10 mouse cellular contexts compared by ENCODE assay signal in genomic region chr5:36374221-36375050, GRCm38 (mm10). TPM values are rescaled to one million over a fixed set of nuclear protein-coding genes. Genes with fewer than 3 reads are reported as not detected.
DNase-seq lines count a peak whose midpoint lies in the region; ATAC-seq and TF ChIP-seq lines count a peak whose summit lies in the region.
"Had no signal": no experiment of that assay in that cellular context is flagged by ENCODE, and none has a peak within 500 bp of the region (broad histone marks: within the 10 kb centered on the region; RNA-seq: fewer than 3 reads in every experiment).

No protein-coding gene starts in this region.

- ATAC-seq in inflammation-experienced regulatory T-cells, adult 6 months = peak; percentile 52
- no peak for ATAC-seq in midbrain, embryonic 14.5 days (ENCODE audit: low FRiP score, low TSS enrichment)
- ATAC-seq: forebrain, embryonic 15.5 days had no signal

- no peak overlapping the region for H3K27ac ChIP-seq in kidney, adult 2 months (ENCODE audit: insufficient read depth, low read depth, low read length)
- H3K27ac ChIP-seq in midbrain, embryonic 14.5 days (replicated peaks; ENCODE audit: low read depth, low read length) = no peak overlapping the region
- H3K27ac ChIP-seq: forebrain, embryonic 15.5 days; layer of hippocampus, adult 2 months had no signal

- TF ChIP-seq CTCF in kidney, adult 2 months (conservative IDR thresholded peaks at IDR 0.05; ENCODE audit: insufficient read depth, insufficient read length, low read depth, low read length) = no peak

- no peaks in the 10 kb centered on the region for H3K27me3 ChIP-seq in kidney, adult 2 months (replicated peaks; ENCODE audit: control insufficient read depth, insufficient read depth, low read length)
- H3K27me3 ChIP-seq in midbrain, embryonic 14.5 days (ENCODE audit: control insufficient read depth, insufficient read depth, low read length) = no peaks in the 10 kb centered on the region
- H3K27me3 ChIP-seq: forebrain, embryonic 15.5 days had no signal

- no peaks in the 10 kb centered on the region for H3K36me3 ChIP-seq in kidney, adult 2 months (ENCODE audit: control insufficient read depth, insufficient read depth, low read length)
- no peaks in the 10 kb centered on the region for H3K36me3 ChIP-seq in midbrain, embryonic 14.5 days (ENCODE audit: control insufficient read depth, insufficient read depth, low read length)
- H3K36me3 ChIP-seq: forebrain, embryonic 15.5 days had no signal

- no peak overlapping the region for H3K4me3 ChIP-seq in kidney, adult 2 months (ENCODE audit: insufficient read depth, low read depth, low read length)
- no peak overlapping the region for H3K4me3 ChIP-seq in midbrain, embryonic 14.5 days (replicated peaks; ENCODE audit: low read depth, low read length)
- H3K4me3 ChIP-seq: forebrain, embryonic 15.5 days; layer of hippocampus, adult 2 months had no signal

- DNase-seq in kidney, adult 2 months = peak; percentile 29
- DNase-seq in kidney, postnatal 4 days = no peak
- peak; percentile 60 for DNase-seq in CD4-positive, CD25-positive, alpha-beta regulatory T cell, adult 2 months (ENCODE audit: low read depth, low spot score)
- DNase-seq in spleen, postnatal 36 days (ENCODE audit: low spot score in 2 of 2) = peak; percentile 50 to 57
- no peak for DNase-seq in layer of hippocampus, adult 9-10 months (ENCODE audit: low spot score)
- DNase-seq in midbrain, embryonic 14.5 days = no peak
- no peak for DNase-seq in frontal cortex, postnatal 14 days (ENCODE audit: low spot score in 2 of 2)

- no peaks in the 10 kb centered on the region for H3K4me1 ChIP-seq in kidney, adult 2 months (ENCODE audit: control insufficient read depth, insufficient read depth, low read length)
- H3K4me1 ChIP-seq in midbrain, embryonic 14.5 days (ENCODE audit: control insufficient read depth, insufficient read depth, low read length) = peaks cover 20% of the 10 kb centered on the region

- no peak overlapping the region for H3K4me2 ChIP-seq in midbrain, embryonic 14.5 days (ENCODE audit: low read length)
- H3K4me2 ChIP-seq: forebrain, embryonic 15.5 days had no signal

- no peak for TF ChIP-seq POLR2A in kidney, adult 2 months (IDR thresholded peaks at IDR 0.05; ENCODE audit: low read depth, low read length)

- H3K9ac ChIP-seq in midbrain, embryonic 14.5 days (replicated peaks; ENCODE audit: low read length) = no peak overlapping the region
- H3K9ac ChIP-seq: forebrain, embryonic 15.5 days had no signal

- no peaks in the 10 kb centered on the region for H3K9me3 ChIP-seq in midbrain, embryonic 14.5 days (ENCODE audit: control insufficient read depth, low read length)
- H3K9me3 ChIP-seq: forebrain, embryonic 15.5 days had no signal

- 55% methylated on average over 19 of the region's 19 CpGs for WGBS in kidney, adult 2 months
- WGBS in midbrain, embryonic 14.5 days = 58% methylated on average over 19 of the region's 19 CpGs

RNA-seq across cellular contexts. Expression of gene Sorcs2, which starts 23.5 kb away (rescaled TPM):
- polyA plus RNA-seq in kidney, adult 2 months (2012; rRNA removed) = 1.9 and 2.3 TPM in 2 replicates
- 1 to 10 TPM in 2 of 3 experiments, not detected in 1; 2.9 to 3.9 TPM for polyA plus RNA-seq in inflammation-experienced regulatory T-cells, adult 6 months (2017; shearing (Covaris generic))
- 14.5 and 15.1 TPM in 2 replicates for polyA plus RNA-seq in midbrain, embryonic 14.5 days (2014; fragmentation: Nextera tagmentation; extraction: Ambion mirVana)

Comparison
In these comparisons a context has a peak if more than half of its experiments do, and no peak if none do; other contexts are left out.
1. DNase-seq: peak in kidney, adult 2 months (single experiment), CD4-positive, CD25-positive, alpha-beta regulatory T cell, adult 2 months (single experiment) and spleen, postnatal 36 days (2 of 2); none in kidney, postnatal 4 days (0 of 2), layer of hippocampus, adult 9-10 months (single experiment), midbrain, embryonic 14.5 days (single experiment) and frontal cortex, postnatal 14 days (0 of 2).